Mouse (Mus musculus): ENCODE data around the gene Snd1. TPM values are rescaled to one million over a fixed set of nuclear protein-coding genes. Genes with fewer than 3 reads are reported as not detected.
A peak's percentile ranks its signal among the peaks of the same experiment; 100 is the strongest.

Snd1 gene
- total and polyA plus RNA-seq, 3 experiments = 97.4 to 153 (median 109) TPM

GRCm38 (mm10) chr6:28621431-28621830 lies 146.5 kb downstream of the Snd1 start:
- Histone ChIP-seq H3K36me3 (replicated peaks) (peaks cover 46% of the 10 kb centered on the region), H3K4me1 (ENCODE audit: insufficient read depth, low read depth, low read length) (peaks cover 20% of the 10 kb centered on the region), H3K27me3 (ENCODE audit: insufficient read depth, low read length) (no peaks in the 10 kb centered on the region), H3K9me3 (replicated peaks) (no peaks in the 10 kb centered on the region), H3K4me3 (ENCODE audit: low read depth, low read length) (no peak overlapping the region)
- no peak for DNase-seq (ENCODE audit: low spot score)
- ATAC-seq (ENCODE audit: extremely low read depth, insufficient number of reproducible peaks, low FRiP score, poor library complexity, severe bottlenecking) = peak; percentile 17; the same call in 1 of the 2 replicates
- TF ChIP-seq GATA2 (IDR thresholded peaks at IDR 0.05; ENCODE audit: borderline replicate concordance, low read depth, low read length) (no peak), CTCF (IDR thresholded peaks at IDR 0.05; ENCODE audit: low read depth, low read length) (no peak), POLR2AphosphoS5 (IDR thresholded peaks at IDR 0.05; ENCODE audit: insufficient replicate concordance, low read depth, low read length) (no peak), TAL1 (conservative IDR thresholded peaks at IDR 0.05; ENCODE audit: low read depth, low read length) (no peak), GATA1 (IDR thresholded peaks at IDR 0.05; ENCODE audit: borderline replicate concordance, low read length) (no peak)

GRCm38 (mm10) chr6:28621961-28622360 lies 147.0 kb downstream of the Snd1 start:
- Histone ChIP-seq H3K27me3 (ENCODE audit: insufficient read depth, low read length) (no peaks in the 10 kb centered on the region), H3K4me1 (ENCODE audit: insufficient read depth, low read depth, low read length) (peaks cover 20% of the 10 kb centered on the region), H3K36me3 (replicated peaks) (peaks cover 52% of the 10 kb centered on the region), H3K9me3 (replicated peaks) (no peaks in the 10 kb centered on the region), H3K4me3 (ENCODE audit: low read depth, low read length) (no peak overlapping the region)
- DNase-seq (ENCODE audit: low spot score) (no peak), ATAC-seq (ENCODE audit: extremely low read depth, insufficient number of reproducible peaks, low FRiP score, poor library complexity, severe bottlenecking) (no peak)
- TF ChIP-seq CTCF (IDR thresholded peaks at IDR 0.05; ENCODE audit: low read depth, low read length) (no peak), GATA2 (IDR thresholded peaks at IDR 0.05; ENCODE audit: borderline replicate concordance, low read depth, low read length) (no peak), GATA1 (IDR thresholded peaks at IDR 0.05; ENCODE audit: borderline replicate concordance, low read length) (no peak), POLR2AphosphoS5 (IDR thresholded peaks at IDR 0.05; ENCODE audit: insufficient replicate concordance, low read depth, low read length) (no peak), TAL1 (conservative IDR thresholded peaks at IDR 0.05; ENCODE audit: low read depth, low read length) (no peak)

- ATAC-seq (ENCODE audit: extremely low read depth, insufficient number of reproducible peaks, low FRiP score, poor library complexity, severe bottlenecking) = peak; percentile 56; the same call in 1 of the 2 replicates
- Histone ChIP-seq H3K27me3 (ENCODE audit: insufficient read depth, low read length) (no peaks in the 10 kb centered on the region), H3K4me3 (ENCODE audit: low read depth, low read length) (no peak overlapping the region), H3K4me1 (ENCODE audit: insufficient read depth, low read depth, low read length) (peaks cover 20% of the 10 kb centered on the region), H3K36me3 (replicated peaks) (peaks cover 57% of the 10 kb centered on the region), H3K9me3 (replicated peaks) (no peaks in the 10 kb centered on the region)
- DNase-seq (ENCODE audit: low spot score) = no peak
- TF ChIP-seq POLR2AphosphoS5 (IDR thresholded peaks at IDR 0.05; ENCODE audit: insufficient replicate concordance, low read depth, low read length) = no peak
- no peak for TF ChIP-seq TAL1 (conservative IDR thresholded peaks at IDR 0.05; ENCODE audit: low read depth, low read length)
- TF ChIP-seq CTCF (IDR thresholded peaks at IDR 0.05; ENCODE audit: low read depth, low read length) = no peak
- TF ChIP-seq GATA2 (IDR thresholded peaks at IDR 0.05; ENCODE audit: borderline replicate concordance, low read depth, low read length) = no peak
- no peak for TF ChIP-seq GATA1 (IDR thresholded peaks at IDR 0.05; ENCODE audit: borderline replicate concordance, low read length)
Measured at GRCm38 (mm10) chr6:28622522-28622921, 147.6 kb downstream of the Snd1 start.

GRCm38 (mm10) chr6:28622963-28623362 lies 148.0 kb downstream of the Snd1 start:
- ATAC-seq (ENCODE audit: extremely low read depth, insufficient number of reproducible peaks, low FRiP score, poor library complexity, severe bottlenecking) (no peak), DNase-seq (ENCODE audit: low spot score) (no peak)
- TF ChIP-seq GATA2 (IDR thresholded peaks at IDR 0.05; ENCODE audit: borderline replicate concordance, low read depth, low read length) (no peak), TAL1 (conservative IDR thresholded peaks at IDR 0.05; ENCODE audit: low read depth, low read length) (no peak), POLR2AphosphoS5 (IDR thresholded peaks at IDR 0.05; ENCODE audit: insufficient replicate concordance, low read depth, low read length) (no peak), CTCF (IDR thresholded peaks at IDR 0.05; ENCODE audit: low read depth, low read length) (no peak), GATA1 (IDR thresholded peaks at IDR 0.05; ENCODE audit: borderline replicate concordance, low read length) (no peak)
- peaks cover 58% of the 10 kb centered on the region for H3K36me3 ChIP-seq (replicated peaks)
- no peaks in the 10 kb centered on the region for H3K27me3 ChIP-seq (ENCODE audit: insufficient read depth, low read length)
- H3K4me3 ChIP-seq (ENCODE audit: low read depth, low read length) = no peak overlapping the region
- H3K9me3 ChIP-seq (replicated peaks) = no peaks in the 10 kb centered on the region
- peaks cover 20% of the 10 kb centered on the region for H3K4me1 ChIP-seq (ENCODE audit: insufficient read depth, low read depth, low read length)

- Histone ChIP-seq H3K4me1 (ENCODE audit: insufficient read depth, low read depth, low read length) (no peaks in the 10 kb centered on the region), H3K9me3 (replicated peaks) (no peaks in the 10 kb centered on the region), H3K36me3 (replicated peaks) (peaks cover 62% of the 10 kb centered on the region), H3K27me3 (ENCODE audit: insufficient read depth, low read length) (no peaks in the 10 kb centered on the region), H3K4me3 (ENCODE audit: low read depth, low read length) (no peak overlapping the region)
- DNase-seq (ENCODE audit: low spot score) (no peak), ATAC-seq (ENCODE audit: extremely low read depth, insufficient number of reproducible peaks, low FRiP score, poor library complexity, severe bottlenecking) (no peak)
- TF ChIP-seq GATA2 (IDR thresholded peaks at IDR 0.05; ENCODE audit: borderline replicate concordance, low read depth, low read length) = no peak
- no peak for TF ChIP-seq GATA1 (IDR thresholded peaks at IDR 0.05; ENCODE audit: borderline replicate concordance, low read length)
- TF ChIP-seq POLR2AphosphoS5 (IDR thresholded peaks at IDR 0.05; ENCODE audit: insufficient replicate concordance, low read depth, low read length) = no peak
- TF ChIP-seq CTCF (IDR thresholded peaks at IDR 0.05; ENCODE audit: low read depth, low read length) = no peak
- no peak for TF ChIP-seq TAL1 (conservative IDR thresholded peaks at IDR 0.05; ENCODE audit: low read depth, low read length)
Measured at GRCm38 (mm10) chr6:28628408-28628807, 153.5 kb downstream of the Snd1 start.

- Histone ChIP-seq H3K27me3 (ENCODE audit: insufficient read depth, low read length) (no peaks in the 10 kb centered on the region), H3K36me3 (replicated peaks) (peaks cover 68% of the 10 kb centered on the region), H3K4me3 (ENCODE audit: low read depth, low read length) (no peak overlapping the region), H3K4me1 (ENCODE audit: insufficient read depth, low read depth, low read length) (no peaks in the 10 kb centered on the region), H3K9me3 (replicated peaks) (no peaks in the 10 kb centered on the region)
- ATAC-seq (ENCODE audit: extremely low read depth, insufficient number of reproducible peaks, low FRiP score, poor library complexity, severe bottlenecking) (no peak), DNase-seq (ENCODE audit: low spot score) (no peak)
- TF ChIP-seq POLR2AphosphoS5 (IDR thresholded peaks at IDR 0.05; ENCODE audit: insufficient replicate concordance, low read depth, low read length) = no peak
- TF ChIP-seq TAL1 (conservative IDR thresholded peaks at IDR 0.05; ENCODE audit: low read depth, low read length) = no peak
- TF ChIP-seq CTCF (IDR thresholded peaks at IDR 0.05; ENCODE audit: low read depth, low read length) = no peak
- no peak for TF ChIP-seq GATA1 (IDR thresholded peaks at IDR 0.05; ENCODE audit: borderline replicate concordance, low read length)
- no peak for TF ChIP-seq GATA2 (IDR thresholded peaks at IDR 0.05; ENCODE audit: borderline replicate concordance, low read depth, low read length)
Measured at GRCm38 (mm10) chr6:28629866-28630265, 154.9 kb downstream of the Snd1 start.

Data from G1E (cell line).